Mouse (Mus musculus): ENCODE results near the gene Igsf9b.
A peak's percentile ranks its signal among the peaks of the same experiment; 100 is the strongest.

Igsf9b gene

GRCm38 (mm10) chr9:27289543-27290308, 9.3 kb upstream of the Igsf9b start:
- peak in 1 of 2 experiments; percentile 46 for DNase-seq (ENCODE audit: low spot score in 2 of 2)

- no peak for DNase-seq (ENCODE audit: low spot score in 2 of 2)
Observed at GRCm38 (mm10) chr9:27294380-27294779, 4.6 kb upstream of the Igsf9b start.

- no peak for DNase-seq (ENCODE audit: low spot score in 2 of 2)
Observed at GRCm38 (mm10) chr9:27299286-27300187, 533 bp downstream of the Igsf9b start.

- no peak for DNase-seq (ENCODE audit: low spot score in 2 of 2)
Observed at GRCm38 (mm10) chr9:27300188-27300691, 1.2 kb downstream of the Igsf9b start.

- no peak for DNase-seq (ENCODE audit: low spot score in 2 of 2)
Observed at GRCm38 (mm10) chr9:27300698-27301097, 1.7 kb downstream of the Igsf9b start.

- DNase-seq (ENCODE audit: low spot score in 2 of 2), result no peak
Observed at GRCm38 (mm10) chr9:27301486-27301885, 2.5 kb downstream of the Igsf9b start.

GRCm38 (mm10) chr9:27302291-27302690, 3.3 kb downstream of the Igsf9b start:
- DNase-seq (ENCODE audit: low spot score in 2 of 2), result no peak

- DNase-seq (ENCODE audit: low spot score in 2 of 2), result no peak
Observed at GRCm38 (mm10) chr9:27303571-27304484, 4.8 kb downstream of the Igsf9b start.

GRCm38 (mm10) chr9:27304485-27305102, 5.6 kb downstream of the Igsf9b start:
- DNase-seq (ENCODE audit: low spot score in 2 of 2), result no peak

- DNase-seq (ENCODE audit: low spot score in 2 of 2), result no peak
Observed at GRCm38 (mm10) chr9:27305502-27305901, 6.5 kb downstream of the Igsf9b start.

- no peak for DNase-seq (ENCODE audit: low spot score in 2 of 2)
Observed at GRCm38 (mm10) chr9:27306642-27307041, 7.6 kb downstream of the Igsf9b start.

GRCm38 (mm10) chr9:27307265-27307664, 8.3 kb downstream of the Igsf9b start:
- DNase-seq (ENCODE audit: low spot score in 2 of 2), result peak; percentile 51 to 76

- no peak for DNase-seq (ENCODE audit: low spot score in 2 of 2)
Observed at GRCm38 (mm10) chr9:27308045-27308444, 9.0 kb downstream of the Igsf9b start.

GRCm38 (mm10) chr9:27308561-27308960, 9.6 kb downstream of the Igsf9b start:
- peak; percentile 61 to 79 for DNase-seq (ENCODE audit: low spot score in 2 of 2)

GRCm38 (mm10) chr9:27310005-27310404, 11.0 kb downstream of the Igsf9b start:
- no peak for DNase-seq (ENCODE audit: low spot score in 2 of 2)

GRCm38 (mm10) chr9:27313427-27313826, 14.4 kb downstream of the Igsf9b start:
- no peak for DNase-seq (ENCODE audit: low spot score in 2 of 2)

- no peak for DNase-seq (ENCODE audit: low spot score in 2 of 2)
Observed at GRCm38 (mm10) chr9:27321267-27321666, 22.3 kb downstream of the Igsf9b start.

- DNase-seq (ENCODE audit: low spot score in 2 of 2), result no peak
Observed at GRCm38 (mm10) chr9:27322277-27322676, 23.3 kb downstream of the Igsf9b start.

- no peak for DNase-seq (ENCODE audit: low spot score in 2 of 2)
Observed at GRCm38 (mm10) chr9:27323412-27323811, 24.4 kb downstream of the Igsf9b start.

GRCm38 (mm10) chr9:27325920-27326319, 26.9 kb downstream of the Igsf9b start:
- peak in 1 of 2 experiments; percentile 74 for DNase-seq (ENCODE audit: low spot score in 2 of 2)

- DNase-seq (ENCODE audit: low spot score in 2 of 2), result no peak
Observed at GRCm38 (mm10) chr9:27327558-27327957, 28.6 kb downstream of the Igsf9b start.

Data from frontal cortex, postnatal 10 days (tissue).